Mouse (Mus musculus): ENCODE measurements around the gene Lrrfip2. TPM values are rescaled to one million over a fixed set of nuclear protein-coding genes. Genes with fewer than 3 reads are reported as not detected.

Gene Lrrfip2
- polyA plus RNA-seq, 1 experiment from 2014 or later = 37.8 TPM

GRCm38 (mm10) chr9:111086995-111087606, 30.3 kb upstream of the Lrrfip2 start:
- H3K36me3 ChIP-seq (ENCODE audit: control insufficient read depth, insufficient read depth, low read length) = no peaks in the 10 kb centered on the region
- H3K27me3 ChIP-seq (ENCODE audit: control insufficient read depth, insufficient read depth, low read length) = no peaks in the 10 kb centered on the region
- no peak for ATAC-seq (ENCODE audit: low FRiP score, low TSS enrichment)
- H3K4me3 ChIP-seq (ENCODE audit: low read length) = no peak overlapping the region
- H3K9ac ChIP-seq (ENCODE audit: low read depth, low read length) = no peak overlapping the region
- H3K4me2 ChIP-seq (replicated peaks; ENCODE audit: low read depth, low read length) = no peak overlapping the region
- H3K27ac ChIP-seq (ENCODE audit: low read depth, low read length) = no peak overlapping the region
- no peaks in the 10 kb centered on the region for H3K9me3 ChIP-seq (ENCODE audit: control insufficient read depth, low read length)
- 37% methylated on average over 3 of the region's 3 CpGs for WGBS
- H3K4me1 ChIP-seq (ENCODE audit: control insufficient read depth, insufficient read depth, low read length) = no peaks in the 10 kb centered on the region

- H3K4me1 ChIP-seq (ENCODE audit: control insufficient read depth, insufficient read depth, low read length) = no peaks in the 10 kb centered on the region
- H3K36me3 ChIP-seq (ENCODE audit: control insufficient read depth, insufficient read depth, low read length) = no peaks in the 10 kb centered on the region
- no peak for ATAC-seq (ENCODE audit: low FRiP score, low TSS enrichment)
- no peak overlapping the region for H3K27ac ChIP-seq (ENCODE audit: low read depth, low read length)
- no peak overlapping the region for H3K4me3 ChIP-seq (ENCODE audit: low read length)
- no peaks in the 10 kb centered on the region for H3K9me3 ChIP-seq (ENCODE audit: control insufficient read depth, low read length)
- no peaks in the 10 kb centered on the region for H3K27me3 ChIP-seq (ENCODE audit: control insufficient read depth, insufficient read depth, low read length)
- no peak overlapping the region for H3K4me2 ChIP-seq (replicated peaks; ENCODE audit: low read depth, low read length)
- WGBS = 20% methylated on average over 5 of the region's 5 CpGs
- no peak overlapping the region for H3K9ac ChIP-seq (ENCODE audit: low read depth, low read length)
Observed at GRCm38 (mm10) chr9:111087960-111088359, 29.4 kb upstream of the Lrrfip2 start.

- H3K36me3 ChIP-seq (ENCODE audit: control insufficient read depth, insufficient read depth, low read length) = no peaks in the 10 kb centered on the region
- no peak overlapping the region for H3K27ac ChIP-seq (ENCODE audit: low read depth, low read length)
- no peaks in the 10 kb centered on the region for H3K4me1 ChIP-seq (ENCODE audit: control insufficient read depth, insufficient read depth, low read length)
- H3K9me3 ChIP-seq (ENCODE audit: control insufficient read depth, low read length) = no peaks in the 10 kb centered on the region
- WGBS = 36% methylated on average over 7 of the region's 7 CpGs
- ATAC-seq (ENCODE audit: low FRiP score, low TSS enrichment) = no peak
- no peak overlapping the region for H3K4me2 ChIP-seq (replicated peaks; ENCODE audit: low read depth, low read length)
- H3K9ac ChIP-seq (ENCODE audit: low read depth, low read length) = no peak overlapping the region
- H3K27me3 ChIP-seq (ENCODE audit: control insufficient read depth, insufficient read depth, low read length) = no peaks in the 10 kb centered on the region
- no peak overlapping the region for H3K4me3 ChIP-seq (ENCODE audit: low read length)
Observed at GRCm38 (mm10) chr9:111088886-111089285, 28.5 kb upstream of the Lrrfip2 start.

- no peak overlapping the region for H3K4me2 ChIP-seq (replicated peaks; ENCODE audit: low read depth, low read length)
- H3K9ac ChIP-seq (ENCODE audit: low read depth, low read length) = no peak overlapping the region
- H3K27ac ChIP-seq (ENCODE audit: low read depth, low read length) = no peak overlapping the region
- no peak overlapping the region for H3K4me3 ChIP-seq (ENCODE audit: low read length)
- no peaks in the 10 kb centered on the region for H3K27me3 ChIP-seq (ENCODE audit: control insufficient read depth, insufficient read depth, low read length)
- no peaks in the 10 kb centered on the region for H3K36me3 ChIP-seq (ENCODE audit: control insufficient read depth, insufficient read depth, low read length)
- 70% methylated on average over 9 of the region's 9 CpGs for WGBS
- no peaks in the 10 kb centered on the region for H3K9me3 ChIP-seq (ENCODE audit: control insufficient read depth, low read length)
- H3K4me1 ChIP-seq (ENCODE audit: control insufficient read depth, insufficient read depth, low read length) = peaks cover 13% of the 10 kb centered on the region
- ATAC-seq (ENCODE audit: low FRiP score, low TSS enrichment) = no peak
Observed at GRCm38 (mm10) chr9:111092657-111093056, 24.7 kb upstream of the Lrrfip2 start.

GRCm38 (mm10) chr9:111093094-111093493, 24.3 kb upstream of the Lrrfip2 start:
- Histone ChIP-seq H3K4me1 (ENCODE audit: control insufficient read depth, insufficient read depth, low read length) (peaks cover 13% of the 10 kb centered on the region), H3K36me3 (ENCODE audit: control insufficient read depth, insufficient read depth, low read length) (no peaks in the 10 kb centered on the region), H3K9ac (ENCODE audit: low read depth, low read length) (no peak overlapping the region), H3K27me3 (ENCODE audit: control insufficient read depth, insufficient read depth, low read length) (no peaks in the 10 kb centered on the region), H3K9me3 (ENCODE audit: control insufficient read depth, low read length) (no peaks in the 10 kb centered on the region), H3K27ac (ENCODE audit: low read depth, low read length) (no peak overlapping the region), H3K4me3 (ENCODE audit: low read length) (no peak overlapping the region), H3K4me2 (replicated peaks; ENCODE audit: low read depth, low read length) (no peak overlapping the region)
- no peak for ATAC-seq (ENCODE audit: low FRiP score, low TSS enrichment)
- WGBS = 32% methylated on average over 5 of the region's 5 CpGs

- Histone ChIP-seq H3K9ac (ENCODE audit: low read depth, low read length) (no peak overlapping the region), H3K27ac (ENCODE audit: low read depth, low read length) (no peak overlapping the region), H3K36me3 (ENCODE audit: control insufficient read depth, insufficient read depth, low read length) (no peaks in the 10 kb centered on the region), H3K4me2 (replicated peaks; ENCODE audit: low read depth, low read length) (no peak overlapping the region), H3K4me1 (ENCODE audit: control insufficient read depth, insufficient read depth, low read length) (peaks cover 13% of the 10 kb centered on the region), H3K27me3 (ENCODE audit: control insufficient read depth, insufficient read depth, low read length) (no peaks in the 10 kb centered on the region), H3K4me3 (ENCODE audit: low read length) (no peak overlapping the region), H3K9me3 (ENCODE audit: control insufficient read depth, low read length) (no peaks in the 10 kb centered on the region)
- WGBS = 52% methylated on average over 5 of the region's 5 CpGs
- peak; percentile 47; the same call in 1 of the 2 replicates for ATAC-seq (ENCODE audit: low FRiP score, low TSS enrichment)
Observed at GRCm38 (mm10) chr9:111094626-111095025, 22.8 kb upstream of the Lrrfip2 start.

- Histone ChIP-seq H3K4me2 (replicated peaks; ENCODE audit: low read depth, low read length) (no peak overlapping the region), H3K4me1 (ENCODE audit: control insufficient read depth, insufficient read depth, low read length) (peaks cover 13% of the 10 kb centered on the region), H3K4me3 (ENCODE audit: low read length) (no peak overlapping the region), H3K9ac (ENCODE audit: low read depth, low read length) (no peak overlapping the region), H3K27me3 (ENCODE audit: control insufficient read depth, insufficient read depth, low read length) (no peaks in the 10 kb centered on the region), H3K36me3 (ENCODE audit: control insufficient read depth, insufficient read depth, low read length) (no peaks in the 10 kb centered on the region), H3K27ac (ENCODE audit: low read depth, low read length) (no peak overlapping the region), H3K9me3 (ENCODE audit: control insufficient read depth, low read length) (no peaks in the 10 kb centered on the region)
- WGBS = 62% methylated on average over 7 of the region's 7 CpGs
- no peak for ATAC-seq (ENCODE audit: low FRiP score, low TSS enrichment)
Observed at GRCm38 (mm10) chr9:111095710-111096109, 21.7 kb upstream of the Lrrfip2 start.

GRCm38 (mm10) chr9:111096419-111097326, 20.7 kb upstream of the Lrrfip2 start:
- Histone ChIP-seq H3K9ac (ENCODE audit: low read depth, low read length) (no peak overlapping the region), H3K9me3 (ENCODE audit: control insufficient read depth, low read length) (no peaks in the 10 kb centered on the region), H3K4me3 (ENCODE audit: low read length) (no peak overlapping the region), H3K36me3 (ENCODE audit: control insufficient read depth, insufficient read depth, low read length) (no peaks in the 10 kb centered on the region), H3K27ac (ENCODE audit: low read depth, low read length) (no peak overlapping the region), H3K27me3 (ENCODE audit: control insufficient read depth, insufficient read depth, low read length) (no peaks in the 10 kb centered on the region), H3K4me1 (ENCODE audit: control insufficient read depth, insufficient read depth, low read length) (peaks cover 13% of the 10 kb centered on the region), H3K4me2 (replicated peaks; ENCODE audit: low read depth, low read length) (no peak overlapping the region)
- 77% methylated on average over 16 of the region's 16 CpGs for WGBS
- no peak for ATAC-seq (ENCODE audit: low FRiP score, low TSS enrichment)

GRCm38 (mm10) chr9:111097543-111097942, 19.8 kb upstream of the Lrrfip2 start:
- Histone ChIP-seq H3K36me3 (ENCODE audit: control insufficient read depth, insufficient read depth, low read length) (no peaks in the 10 kb centered on the region), H3K27ac (ENCODE audit: low read depth, low read length) (no peak overlapping the region), H3K4me2 (replicated peaks; ENCODE audit: low read depth, low read length) (no peak overlapping the region), H3K4me1 (ENCODE audit: control insufficient read depth, insufficient read depth, low read length) (peaks cover 13% of the 10 kb centered on the region), H3K9me3 (ENCODE audit: control insufficient read depth, low read length) (no peaks in the 10 kb centered on the region), H3K9ac (ENCODE audit: low read depth, low read length) (no peak overlapping the region), H3K27me3 (ENCODE audit: control insufficient read depth, insufficient read depth, low read length) (no peaks in the 10 kb centered on the region), H3K4me3 (ENCODE audit: low read length) (no peak overlapping the region)
- WGBS = 63% methylated on average over 6 of the region's 6 CpGs
- ATAC-seq (ENCODE audit: low FRiP score, low TSS enrichment) = no peak

Measured in kidney, embryonic 14.5 days (tissue).